Mouse (Mus musculus): ENCODE results near the gene Icam5.

GRCm38 (mm10) chr9:21036161-21036560 lies 4.3 kb downstream of the Icam5 start:
- TF ChIP-seq CTCF (IDR thresholded peaks at IDR 0.05; ENCODE audit: low read depth) (no peak), EP300 (IDR thresholded peaks at IDR 0.05; ENCODE audit: low read depth) (no peak)

Measured in liver, postnatal 0 days (tissue).